Mouse (Mus musculus): ENCODE measurements at regions not wholly inside any gene's neighbourhood (a gene's known extent, or its start where the extent isn't known, plus 50 kb on each side); places are given as distances from the start of the nearest gene placed in this dataset.

DNA sequence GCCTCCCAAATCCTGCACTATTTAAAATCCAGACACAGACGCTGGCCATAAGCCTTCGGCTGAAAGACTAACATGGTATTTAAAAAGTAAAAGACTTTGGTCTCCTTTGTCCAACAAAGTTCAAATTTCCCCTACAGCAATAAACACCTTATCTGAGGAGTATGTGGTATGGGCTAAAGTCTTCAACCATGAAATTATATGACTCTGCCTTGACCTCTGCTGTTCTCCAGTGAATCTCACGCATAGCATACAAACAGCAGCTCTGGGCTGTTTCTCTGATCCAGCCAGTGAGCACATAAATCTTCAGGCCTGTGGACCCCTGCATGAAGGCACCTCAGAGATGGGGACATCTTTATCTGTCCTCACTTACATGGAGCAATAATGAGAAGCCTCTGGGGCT lies 627.8 kb downstream of the Hs3st4 start:
- no peak for ATAC-seq (ENCODE audit: insufficient number of reproducible peaks, insufficient read depth, low FRiP score, low read depth)
- no peaks in the 10 kb centered on the region for H3K36me3 ChIP-seq (ENCODE audit: control insufficient read depth, insufficient read depth, low read length)

DNA sequence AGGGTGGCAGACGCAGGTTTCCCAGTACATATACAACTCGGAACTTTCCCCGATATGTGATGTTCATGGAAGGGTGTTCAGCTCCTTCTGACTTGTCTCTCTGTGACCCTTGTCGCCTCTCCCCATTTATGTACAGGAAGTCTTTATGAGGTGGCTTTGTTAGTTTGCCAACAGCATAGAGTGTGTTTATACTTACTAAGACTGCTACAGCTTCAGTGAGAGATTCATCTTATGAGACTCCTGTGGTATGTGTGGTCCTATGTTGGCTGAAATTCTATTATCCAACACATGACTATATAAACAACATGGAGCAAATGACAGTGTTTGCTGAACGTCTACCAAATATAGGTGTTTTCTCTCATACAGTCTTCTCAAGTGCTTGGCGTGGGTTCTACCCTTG lies 664.5 kb downstream of the Hs3st4 start:
- 60% methylated on average over 6 of the region's 6 CpGs for WGBS
- H3K9me3 ChIP-seq (ENCODE audit: control insufficient read depth, low read depth, low read length) = no peaks in the 10 kb centered on the region
- H3K9ac ChIP-seq (replicated peaks; ENCODE audit: low read depth, low read length) = no peak overlapping the region
- no peak overlapping the region for H3K4me3 ChIP-seq (ENCODE audit: low read depth, low read length)
- H3K36me3 ChIP-seq (ENCODE audit: control insufficient read depth, insufficient read depth, low read length) = no peaks in the 10 kb centered on the region
- no peak overlapping the region for H3K4me2 ChIP-seq (replicated peaks; ENCODE audit: low read depth, low read length)
- ATAC-seq (ENCODE audit: insufficient number of reproducible peaks, insufficient read depth, low FRiP score, low read depth) = no peak
- H3K27ac ChIP-seq (ENCODE audit: low read length) = no peak overlapping the region
- H3K27me3 ChIP-seq (ENCODE audit: control insufficient read depth, insufficient read depth, low read length) = no peaks in the 10 kb centered on the region
- peaks cover 3% of the 10 kb centered on the region; the same call in 1 of the 2 replicates for H3K4me1 ChIP-seq (ENCODE audit: control insufficient read depth, insufficient read depth, low read length)

More for the DNA sequence above, 627.8 kb downstream of the Hs3st4 start:
- no peaks in the 10 kb centered on the region for H3K9me3 ChIP-seq (ENCODE audit: control insufficient read depth, low read depth, low read length)
- WGBS = 84% methylated on average over 3 of the region's 3 CpGs
- no peak overlapping the region for H3K4me3 ChIP-seq (ENCODE audit: low read depth, low read length)
- no peak overlapping the region for H3K4me2 ChIP-seq (replicated peaks; ENCODE audit: low read depth, low read length)
- H3K4me1 ChIP-seq (ENCODE audit: control insufficient read depth, insufficient read depth, low read length) = no peaks in the 10 kb centered on the region
- H3K9ac ChIP-seq (replicated peaks; ENCODE audit: low read depth, low read length) = no peak overlapping the region
- no peak overlapping the region for H3K27ac ChIP-seq (ENCODE audit: low read length)
- no peaks in the 10 kb centered on the region for H3K27me3 ChIP-seq (ENCODE audit: control insufficient read depth, insufficient read depth, low read length)

DNA sequence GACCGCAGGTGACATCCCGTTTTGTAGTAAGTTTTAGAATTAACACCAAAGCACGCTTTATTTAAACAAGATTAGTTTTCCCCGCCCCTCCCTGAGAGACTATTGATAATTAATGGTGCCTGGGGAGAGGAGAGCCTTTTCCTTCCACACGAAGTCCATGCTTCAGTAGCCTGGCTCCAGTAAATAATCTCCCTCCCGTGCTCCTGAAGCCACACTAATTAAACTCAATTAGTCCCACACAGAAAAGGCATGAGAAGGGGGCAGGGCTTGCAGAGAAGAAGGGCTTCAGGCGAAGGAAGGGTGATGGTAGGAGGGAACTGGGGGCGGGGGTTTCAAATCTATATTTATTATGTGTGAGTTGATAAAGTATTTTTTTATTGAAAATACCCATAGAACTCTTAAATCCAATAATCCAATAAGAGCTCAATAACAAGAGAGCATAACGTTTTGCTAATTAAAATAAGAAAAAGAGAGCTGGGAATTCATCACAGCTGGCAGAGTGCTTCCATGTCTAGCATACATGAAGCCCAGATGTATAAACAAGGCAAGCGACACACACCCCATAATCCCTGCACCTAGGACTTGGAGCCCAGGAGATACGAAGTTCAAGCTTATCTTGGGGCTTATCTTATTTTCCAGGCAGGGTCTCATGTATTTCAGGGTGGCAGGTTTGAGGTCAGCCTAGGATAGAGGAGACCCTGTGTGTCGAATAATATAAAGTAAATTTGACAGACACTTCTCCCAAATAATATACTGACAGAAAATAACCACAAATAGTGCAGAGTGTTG lies 684.7 kb downstream of the Hs3st4 start:
- Histone ChIP-seq H3K9me3 (ENCODE audit: control insufficient read depth, low read depth, low read length) (no peaks in the 10 kb centered on the region), H3K4me1 (ENCODE audit: control insufficient read depth, insufficient read depth, low read length) (peaks cover 4% of the 10 kb centered on the region; the same call in 1 of the 2 replicates), H3K27ac (ENCODE audit: low read length) (no peak overlapping the region), H3K9ac (replicated peaks; ENCODE audit: low read depth, low read length) (no peak overlapping the region), H3K4me2 (replicated peaks; ENCODE audit: low read depth, low read length) (no peak overlapping the region), H3K4me3 (ENCODE audit: low read depth, low read length) (no peak overlapping the region), H3K27me3 (ENCODE audit: control insufficient read depth, insufficient read depth, low read length) (no peaks in the 10 kb centered on the region), H3K36me3 (ENCODE audit: control insufficient read depth, insufficient read depth, low read length) (no peaks in the 10 kb centered on the region)
- no peak for ATAC-seq (ENCODE audit: insufficient number of reproducible peaks, insufficient read depth, low FRiP score, low read depth)
- 34% methylated on average over 12 of the region's 12 CpGs for WGBS

DNA sequence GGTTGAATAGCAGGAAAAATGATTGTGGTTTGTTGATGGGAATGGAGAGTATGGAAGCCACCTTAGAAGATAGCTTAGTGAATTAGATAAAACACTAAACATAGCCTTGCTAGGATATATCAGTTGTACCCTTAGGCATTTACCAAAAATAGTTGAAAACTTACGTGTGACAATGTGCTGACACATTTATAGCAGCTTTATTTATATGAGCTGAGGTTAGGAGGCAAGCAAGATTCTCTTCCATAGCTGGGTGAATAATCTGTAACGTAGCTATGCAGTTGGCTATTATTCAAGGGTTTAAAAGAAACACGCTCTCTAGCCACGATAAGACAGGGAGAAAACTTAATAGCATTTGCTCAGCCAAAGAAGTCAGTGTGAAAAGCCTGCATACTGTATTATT lies 685.4 kb downstream of the Hs3st4 start:
- no peak overlapping the region for H3K9ac ChIP-seq (replicated peaks; ENCODE audit: low read depth, low read length)
- no peaks in the 10 kb centered on the region for H3K9me3 ChIP-seq (ENCODE audit: control insufficient read depth, low read depth, low read length)
- H3K36me3 ChIP-seq (ENCODE audit: control insufficient read depth, insufficient read depth, low read length) = no peaks in the 10 kb centered on the region
- H3K4me2 ChIP-seq (replicated peaks; ENCODE audit: low read depth, low read length) = no peak overlapping the region
- H3K4me3 ChIP-seq (ENCODE audit: low read depth, low read length) = no peak overlapping the region
- peaks cover 4% of the 10 kb centered on the region; the same call in 1 of the 2 replicates for H3K4me1 ChIP-seq (ENCODE audit: control insufficient read depth, insufficient read depth, low read length)
- no peaks in the 10 kb centered on the region for H3K27me3 ChIP-seq (ENCODE audit: control insufficient read depth, insufficient read depth, low read length)
- H3K27ac ChIP-seq (ENCODE audit: low read length) = no peak overlapping the region
- 42% methylated on average over 4 of the region's 4 CpGs for WGBS
- ATAC-seq (ENCODE audit: insufficient number of reproducible peaks, insufficient read depth, low FRiP score, low read depth) = no peak

DNA sequence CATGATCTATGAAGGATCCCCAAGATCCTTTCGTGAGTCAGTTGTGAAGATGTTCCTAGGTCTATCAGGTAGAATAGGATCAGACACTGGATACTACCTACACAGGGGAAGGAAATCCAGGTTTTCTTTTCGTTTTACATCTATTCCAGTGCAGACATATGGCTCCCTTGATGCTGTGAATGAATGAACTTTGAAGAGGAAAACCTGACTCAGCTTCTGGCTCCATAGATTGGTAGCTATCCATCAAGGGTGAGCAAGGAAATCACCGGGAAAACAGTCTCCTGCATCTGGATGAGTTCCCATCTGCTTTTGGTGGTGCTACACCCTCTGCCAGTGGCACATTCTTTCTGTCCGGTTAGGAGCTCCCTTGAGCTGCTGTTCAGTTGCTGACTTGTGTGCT lies 687.8 kb downstream of the Hs3st4 start:
- H3K27ac ChIP-seq (ENCODE audit: low read length) = no peak overlapping the region
- H3K4me2 ChIP-seq (replicated peaks; ENCODE audit: low read depth, low read length) = no peak overlapping the region
- no peak overlapping the region for H3K9ac ChIP-seq (replicated peaks; ENCODE audit: low read depth, low read length)
- no peaks in the 10 kb centered on the region for H3K9me3 ChIP-seq (ENCODE audit: control insufficient read depth, low read depth, low read length)
- H3K4me3 ChIP-seq (ENCODE audit: low read depth, low read length) = no peak overlapping the region
- WGBS = 72% methylated on average over 4 of the region's 4 CpGs
- peaks cover 4% of the 10 kb centered on the region; the same call in 1 of the 2 replicates for H3K4me1 ChIP-seq (ENCODE audit: control insufficient read depth, insufficient read depth, low read length)
- no peaks in the 10 kb centered on the region for H3K27me3 ChIP-seq (ENCODE audit: control insufficient read depth, insufficient read depth, low read length)
- H3K36me3 ChIP-seq (ENCODE audit: control insufficient read depth, insufficient read depth, low read length) = no peaks in the 10 kb centered on the region
- no peak for ATAC-seq (ENCODE audit: insufficient number of reproducible peaks, insufficient read depth, low FRiP score, low read depth)

DNA sequence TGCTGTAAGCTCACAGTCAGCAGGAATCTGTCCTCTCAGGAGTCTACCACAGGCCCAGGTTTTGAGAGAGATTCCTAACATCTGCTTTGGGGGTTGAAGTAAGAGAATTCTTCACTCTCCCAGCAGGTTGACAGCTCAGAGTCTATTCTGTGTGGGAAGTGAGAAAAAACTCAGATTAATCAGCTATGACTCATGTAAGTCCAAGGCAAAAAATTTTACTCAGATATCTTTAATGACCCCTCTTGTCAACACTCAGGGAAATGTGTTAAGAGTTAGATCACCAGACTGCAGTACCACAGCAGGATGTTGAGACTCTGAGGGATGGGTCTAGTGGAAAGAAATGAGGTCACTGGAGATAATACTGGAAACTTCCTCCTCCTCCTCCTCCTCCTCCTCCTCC lies 688.4 kb downstream of the Hs3st4 start:
- ATAC-seq (ENCODE audit: insufficient number of reproducible peaks, insufficient read depth, low FRiP score, low read depth) = no peak
- Histone ChIP-seq H3K4me2 (replicated peaks; ENCODE audit: low read depth, low read length) (no peak overlapping the region), H3K27me3 (ENCODE audit: control insufficient read depth, insufficient read depth, low read length) (no peaks in the 10 kb centered on the region), H3K4me3 (ENCODE audit: low read depth, low read length) (no peak overlapping the region), H3K27ac (ENCODE audit: low read length) (no peak overlapping the region), H3K4me1 (ENCODE audit: control insufficient read depth, insufficient read depth, low read length) (peaks cover 4% of the 10 kb centered on the region; the same call in 1 of the 2 replicates), H3K9ac (replicated peaks; ENCODE audit: low read depth, low read length) (no peak overlapping the region), H3K36me3 (ENCODE audit: control insufficient read depth, insufficient read depth, low read length) (no peaks in the 10 kb centered on the region), H3K9me3 (ENCODE audit: control insufficient read depth, low read depth, low read length) (no peaks in the 10 kb centered on the region)

DNA sequence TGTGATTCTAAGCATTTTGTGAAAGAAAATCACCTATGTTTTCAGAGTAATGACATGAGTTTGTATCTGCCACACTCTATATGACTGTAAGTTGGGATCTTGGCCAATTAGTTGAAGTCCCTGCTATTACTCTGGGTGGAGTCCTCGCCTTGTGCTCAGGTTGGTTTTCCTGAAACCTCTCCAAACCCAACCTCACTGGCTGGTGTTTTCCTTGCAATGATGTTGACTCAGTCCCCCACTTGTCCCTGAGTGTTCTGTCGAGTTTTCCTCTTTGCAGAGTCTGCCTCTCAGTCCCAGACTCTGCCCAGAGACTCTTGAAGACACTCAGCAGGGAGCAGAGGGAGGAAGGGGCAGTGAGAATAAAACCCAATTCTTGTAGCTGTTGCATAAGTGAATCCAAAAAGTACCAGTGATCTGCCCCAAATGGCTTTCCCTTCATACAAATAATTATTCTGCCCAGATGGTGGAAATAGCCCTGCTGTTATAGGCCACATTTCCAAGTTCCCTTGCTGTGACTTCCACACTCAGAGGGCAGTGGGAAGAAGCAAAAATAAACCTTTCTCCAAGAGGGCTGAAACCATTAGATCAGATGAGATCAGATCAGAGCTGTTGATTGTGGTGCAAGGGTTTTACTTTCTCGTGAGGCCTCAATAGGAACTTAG lies 694.3 kb downstream of the Hs3st4 start:
- Histone ChIP-seq H3K4me2 (replicated peaks; ENCODE audit: low read depth, low read length) (no peak overlapping the region), H3K27ac (ENCODE audit: low read length) (no peak overlapping the region), H3K27me3 (ENCODE audit: control insufficient read depth, insufficient read depth, low read length) (no peaks in the 10 kb centered on the region), H3K36me3 (ENCODE audit: control insufficient read depth, insufficient read depth, low read length) (no peaks in the 10 kb centered on the region), H3K4me3 (ENCODE audit: low read depth, low read length) (no peak overlapping the region), H3K9me3 (ENCODE audit: control insufficient read depth, low read depth, low read length) (no peaks in the 10 kb centered on the region), H3K9ac (replicated peaks; ENCODE audit: low read depth, low read length) (no peak overlapping the region), H3K4me1 (ENCODE audit: control insufficient read depth, insufficient read depth, low read length) (no peaks in the 10 kb centered on the region)
- WGBS = 56% methylated on average over 3 of the region's 3 CpGs
- ATAC-seq (ENCODE audit: insufficient number of reproducible peaks, insufficient read depth, low FRiP score, low read depth) = no peak

DNA sequence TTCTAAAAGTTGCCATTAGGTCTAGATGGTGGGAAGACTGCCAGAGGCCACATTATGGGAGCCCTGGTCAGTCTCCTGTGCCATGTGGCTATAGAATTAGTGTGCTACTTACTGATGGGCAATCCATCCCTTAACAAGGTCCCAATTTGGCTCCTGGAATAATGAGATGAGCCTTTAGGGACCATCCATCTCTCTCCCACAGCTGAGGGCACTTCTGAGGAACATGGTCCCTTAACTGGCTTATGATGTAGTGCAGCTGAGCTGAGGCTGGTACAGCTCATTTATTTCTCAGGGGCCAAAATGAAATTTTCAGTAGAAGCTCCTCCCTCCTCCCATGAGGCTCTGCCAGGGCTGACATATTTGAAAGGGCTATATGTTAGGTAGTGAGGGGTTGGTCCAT lies 697.9 kb downstream of the Hs3st4 start:
- H3K4me2 ChIP-seq (replicated peaks; ENCODE audit: low read depth, low read length) = no peak overlapping the region
- H3K36me3 ChIP-seq (ENCODE audit: control insufficient read depth, insufficient read depth, low read length) = no peaks in the 10 kb centered on the region
- H3K27ac ChIP-seq (ENCODE audit: low read length) = no peak overlapping the region
- ATAC-seq (ENCODE audit: insufficient number of reproducible peaks, insufficient read depth, low FRiP score, low read depth) = no peak
- no peaks in the 10 kb centered on the region for H3K4me1 ChIP-seq (ENCODE audit: control insufficient read depth, insufficient read depth, low read length)
- H3K9ac ChIP-seq (replicated peaks; ENCODE audit: low read depth, low read length) = no peak overlapping the region
- no peak overlapping the region for H3K4me3 ChIP-seq (ENCODE audit: low read depth, low read length)
- no peaks in the 10 kb centered on the region for H3K27me3 ChIP-seq (ENCODE audit: control insufficient read depth, insufficient read depth, low read length)
- no peaks in the 10 kb centered on the region for H3K9me3 ChIP-seq (ENCODE audit: control insufficient read depth, low read depth, low read length)

All from stomach, embryonic 14.5 days (tissue).